Mouse (Mus musculus) gastrocnemius, adult 2 months (tissue): ENCODE measurements at regions not wholly inside any gene's neighbourhood (a gene's known extent, or its start where the extent isn't known, plus 50 kb on each side); places are given as distances from the start of the nearest gene placed in this dataset.

Source experiments
- DNase-seq: peaks from one replicate; pipeline ENCODE4 v3.0.0; 2022
- H3K27ac ChIP-seq: fragments of 200-600 bp; 2 replicates; pipeline ENCODE4 v1.8.1; 2022; ENCODE audit warnings: mild to moderate bottlenecking
- H3K4me3 ChIP-seq: fragments of 200-600 bp; 2 replicates; pipeline ENCODE4 v1.8.1; 2022; ENCODE audit warnings: mild to moderate bottlenecking, moderate library complexity
- CTCF ChIP-seq: fragments of 200-600 bp; IDR thresholded peaks from 2 replicates; pipeline ENCODE4 v1.8.1; 2022; ENCODE audit warnings: antibody characterized with exemption, mild to moderate bottlenecking, moderate library complexity
- intact Hi-C: fragments of 180-260 bp; cut with DNase I; formaldehyde crosslinking; loops from one replicate; pipeline ENCODE4 v1.15.1; 2025

DNA sequence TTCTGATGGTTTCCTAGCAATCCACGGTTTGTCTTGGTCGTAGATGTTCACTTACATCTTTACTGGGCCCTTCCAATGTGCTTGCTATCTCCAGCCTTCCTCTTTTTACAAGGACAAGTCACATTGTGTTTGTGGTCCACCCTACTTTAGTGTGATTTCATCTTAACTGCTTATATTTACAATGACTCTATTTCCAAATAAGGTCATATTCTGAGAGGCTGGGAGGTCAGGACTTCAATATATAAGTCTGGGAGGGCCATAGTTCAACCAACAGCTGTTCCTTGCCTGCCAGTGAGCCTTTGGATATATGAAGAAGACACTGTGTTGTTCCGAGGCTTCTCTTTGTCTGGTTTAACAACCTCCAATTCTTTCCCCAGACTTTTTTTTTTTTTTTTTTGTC lies 569.9 kb downstream of the Ccdc171 start:
- DNase-seq = no peak
- Histone ChIP-seq H3K27ac (no peak overlapping the region), H3K4me3 (no peak overlapping the region)
- TF ChIP-seq CTCF = no peak
- intact Hi-C loops = no loop called here

DNA sequence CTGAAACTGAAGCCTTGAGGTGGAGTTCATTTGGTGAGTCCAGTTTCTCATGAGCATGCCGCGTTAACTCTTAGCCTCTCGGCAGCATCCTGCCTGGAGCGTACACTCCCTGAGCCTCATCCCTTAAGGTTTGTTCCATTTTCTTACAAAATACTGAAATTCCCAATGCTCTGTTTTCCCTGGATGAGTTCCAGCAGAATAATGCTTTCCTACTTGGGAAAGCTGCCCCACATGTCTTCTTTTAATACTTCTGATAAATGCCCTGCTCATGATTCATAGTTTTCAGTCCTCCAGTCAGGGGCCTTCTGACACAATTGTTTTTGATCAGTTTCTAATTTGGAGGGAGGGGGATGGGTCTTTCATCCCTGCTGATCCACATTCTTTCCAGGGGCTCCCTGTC lies 570.7 kb downstream of the Ccdc171 start:
- H3K27ac ChIP-seq = no peak overlapping the region; the same call in 1 of the 2 replicates
- no peak for DNase-seq
- no peak overlapping the region for H3K4me3 ChIP-seq
- intact Hi-C loops = no loop called here
- no peak for TF ChIP-seq CTCF

DNA sequence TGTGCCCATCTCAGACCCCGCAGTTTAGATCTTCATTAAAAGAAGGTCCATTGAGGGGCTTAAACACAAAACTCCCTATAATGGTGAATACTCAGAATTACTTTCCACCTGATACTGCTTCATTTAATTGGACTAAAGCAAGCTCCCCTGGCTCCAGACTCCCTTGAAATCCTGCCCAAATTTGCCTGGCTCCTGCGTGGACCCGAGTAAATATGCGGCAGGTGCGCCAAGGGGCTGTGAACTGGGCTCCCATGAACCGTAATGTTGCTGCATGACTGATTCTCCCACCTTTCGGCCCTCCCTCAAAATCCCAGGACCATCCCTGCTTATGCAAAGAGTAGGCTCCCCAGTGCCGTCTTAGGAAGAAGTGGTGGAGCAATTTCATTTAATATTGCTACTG lies 573.7 kb downstream of the Ccdc171 start:
- intact Hi-C loops = no loop called here
- Histone ChIP-seq H3K4me3 (no peak overlapping the region), H3K27ac (no peak overlapping the region)
- TF ChIP-seq CTCF = no peak
- DNase-seq = no peak

DNA sequence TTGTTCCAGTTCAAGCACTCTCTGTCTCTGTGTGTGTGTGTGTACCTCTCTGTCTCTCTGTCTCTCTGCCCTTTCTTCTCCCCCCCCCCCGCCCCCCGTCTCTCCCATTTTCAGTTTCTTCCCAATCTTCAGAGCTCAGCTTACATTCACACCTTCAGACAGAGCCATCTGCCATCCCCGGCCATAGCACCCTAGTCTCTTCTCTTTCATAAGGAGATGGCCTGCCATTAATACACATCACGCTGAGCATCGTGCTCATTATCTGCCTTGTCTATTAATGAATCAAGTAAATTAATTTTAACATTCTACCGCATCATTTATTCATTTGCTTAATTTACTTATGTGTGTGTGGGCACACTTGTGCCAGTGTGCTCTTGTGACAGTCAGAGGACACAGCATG lies 573.2 kb downstream of the Bnc2 start:
- no peak for DNase-seq
- Histone ChIP-seq H3K4me3 (no peak overlapping the region), H3K27ac (no peak overlapping the region)
- no peak for TF ChIP-seq CTCF
- intact Hi-C loops = no loop called here

DNA sequence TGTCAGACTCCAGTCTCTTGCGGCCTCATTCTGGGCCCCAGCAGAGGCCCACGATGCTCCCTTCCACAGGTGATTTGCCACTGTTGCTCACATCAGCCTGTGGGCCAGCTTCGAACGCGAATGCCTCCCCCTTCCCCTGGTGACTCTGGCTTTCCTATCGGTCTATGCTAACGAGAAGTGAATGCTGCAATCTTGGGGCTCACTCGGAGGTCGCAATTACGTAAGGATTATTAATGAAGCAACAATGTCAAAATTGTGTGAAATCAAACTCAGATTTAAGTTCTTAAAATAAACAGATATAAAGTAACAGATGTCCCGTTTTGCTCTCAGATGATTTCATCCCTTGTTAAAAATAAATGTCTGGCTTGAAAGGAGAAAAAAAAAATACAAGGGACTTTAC lies 572.3 kb downstream of the Bnc2 start:
- TF ChIP-seq CTCF = no peak

DNA sequence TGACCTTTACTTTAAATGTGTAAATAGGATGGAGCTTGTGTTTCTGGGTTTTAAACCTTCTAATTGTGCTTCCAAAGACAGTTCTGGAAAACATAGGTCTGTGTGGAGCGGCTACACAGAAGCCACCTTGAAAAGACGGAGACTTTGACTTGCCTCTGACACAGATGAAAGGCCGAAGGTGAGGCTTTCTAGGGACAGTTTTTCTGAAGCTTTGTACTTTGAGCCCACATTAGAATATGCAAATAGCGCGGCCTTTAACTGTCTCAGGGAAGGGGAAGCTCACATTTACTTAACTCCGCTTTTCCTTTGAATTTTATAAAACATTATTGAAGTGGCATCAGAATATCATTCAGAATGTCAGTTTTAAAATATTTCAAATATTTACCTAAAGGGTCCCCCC lies 566.5 kb downstream of the Bnc2 start:
- H3K27ac ChIP-seq = no peak overlapping the region
- DNase-seq = no peak

More for the DNA sequence above, 572.3 kb downstream of the Bnc2 start:
- DNase-seq = no peak
- intact Hi-C loops = no loop called here
- H3K27ac ChIP-seq = no peak overlapping the region
- no peak overlapping the region for H3K4me3 ChIP-seq

DNA sequence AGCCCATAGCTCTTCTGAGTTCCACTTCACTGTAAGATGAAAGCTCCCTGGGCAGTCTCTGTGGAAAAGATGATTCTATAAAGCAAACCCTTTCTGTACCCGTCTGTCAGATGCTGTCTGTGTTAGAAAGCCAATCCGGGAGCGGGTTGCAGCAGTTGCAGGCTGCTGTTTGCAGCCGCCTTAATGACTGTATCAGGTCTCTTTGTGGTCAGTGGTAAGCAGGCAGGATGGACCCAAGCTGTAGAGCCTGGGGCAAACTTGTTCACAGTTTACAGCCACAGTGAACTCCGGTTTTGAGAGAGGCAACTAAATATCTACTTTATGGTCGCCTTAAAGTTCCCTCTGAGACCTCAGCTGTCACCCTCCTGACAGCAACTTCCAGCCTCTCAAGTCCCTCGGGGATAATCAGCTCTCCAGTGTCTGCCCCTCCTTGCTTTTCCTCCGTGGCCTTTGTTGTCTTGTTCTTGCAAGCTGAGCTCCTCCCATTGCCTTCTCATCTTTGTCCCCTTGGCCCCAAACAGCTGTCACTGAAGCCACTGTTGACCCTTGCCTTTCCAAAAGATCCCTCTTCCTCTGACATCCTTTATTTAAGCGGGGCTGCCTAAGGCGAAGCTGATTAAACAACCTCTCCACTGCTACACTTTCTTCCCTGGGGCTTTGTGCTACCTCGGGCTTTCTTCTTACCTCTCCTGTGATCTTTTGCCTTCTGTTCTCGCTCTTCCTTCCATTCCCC lies 565.1 kb downstream of the Bnc2 start:
- no peak for DNase-seq
- Histone ChIP-seq H3K4me3 (no peak overlapping the region), H3K27ac (no peak overlapping the region)
- intact Hi-C loops = no loop called here
- no peak for TF ChIP-seq CTCF

More for the DNA sequence above, 566.5 kb downstream of the Bnc2 start:
- no peak for TF ChIP-seq CTCF
- intact Hi-C loops = no loop called here
- H3K4me3 ChIP-seq = no peak overlapping the region

DNA sequence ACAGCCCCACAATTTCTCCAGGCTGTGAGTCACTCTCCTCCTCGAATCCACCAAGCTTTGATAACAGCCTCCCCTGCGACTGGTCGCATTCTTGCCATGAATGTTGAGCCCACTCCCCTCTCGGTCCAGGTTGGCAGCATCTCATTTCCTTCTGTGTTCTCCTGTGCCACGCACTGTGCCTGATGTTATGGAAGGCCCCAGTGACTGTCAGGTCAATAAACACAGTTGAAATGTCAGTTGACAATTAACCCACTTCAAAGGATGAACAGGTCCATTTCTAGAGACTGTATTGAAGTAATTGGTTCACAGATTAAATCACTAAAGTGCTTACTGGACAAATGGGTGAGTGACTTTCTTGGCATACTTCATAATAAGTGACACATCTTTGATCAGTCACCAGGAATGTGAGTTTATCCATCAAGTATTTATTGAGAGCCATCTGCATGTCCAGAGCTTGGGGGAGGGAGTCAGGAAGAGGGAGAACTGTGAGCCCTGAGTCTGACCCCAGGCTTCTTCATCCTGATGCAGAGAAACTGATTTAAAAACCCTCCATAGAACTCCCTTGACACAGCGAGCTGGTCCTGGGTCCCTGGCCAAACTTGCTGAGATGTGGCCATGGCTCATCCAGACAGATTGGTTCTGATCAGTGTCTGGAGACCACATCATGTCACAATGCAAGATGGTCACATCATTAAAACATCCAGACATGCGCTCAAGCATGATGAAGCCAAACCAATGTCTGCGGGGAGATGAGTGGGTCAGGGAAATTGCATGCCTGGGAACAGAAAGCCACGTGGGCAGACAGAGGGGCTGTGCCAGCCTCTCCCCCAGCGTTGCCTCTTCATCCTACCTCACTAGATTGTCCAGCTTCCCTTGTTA lies 560.7 kb downstream of the Bnc2 start:
- DNase-seq = no peak
- H3K4me3 ChIP-seq = no peak overlapping the region
- intact Hi-C loops = no loop called here
- H3K27ac ChIP-seq = no peak overlapping the region
- no peak for TF ChIP-seq CTCF

DNA sequence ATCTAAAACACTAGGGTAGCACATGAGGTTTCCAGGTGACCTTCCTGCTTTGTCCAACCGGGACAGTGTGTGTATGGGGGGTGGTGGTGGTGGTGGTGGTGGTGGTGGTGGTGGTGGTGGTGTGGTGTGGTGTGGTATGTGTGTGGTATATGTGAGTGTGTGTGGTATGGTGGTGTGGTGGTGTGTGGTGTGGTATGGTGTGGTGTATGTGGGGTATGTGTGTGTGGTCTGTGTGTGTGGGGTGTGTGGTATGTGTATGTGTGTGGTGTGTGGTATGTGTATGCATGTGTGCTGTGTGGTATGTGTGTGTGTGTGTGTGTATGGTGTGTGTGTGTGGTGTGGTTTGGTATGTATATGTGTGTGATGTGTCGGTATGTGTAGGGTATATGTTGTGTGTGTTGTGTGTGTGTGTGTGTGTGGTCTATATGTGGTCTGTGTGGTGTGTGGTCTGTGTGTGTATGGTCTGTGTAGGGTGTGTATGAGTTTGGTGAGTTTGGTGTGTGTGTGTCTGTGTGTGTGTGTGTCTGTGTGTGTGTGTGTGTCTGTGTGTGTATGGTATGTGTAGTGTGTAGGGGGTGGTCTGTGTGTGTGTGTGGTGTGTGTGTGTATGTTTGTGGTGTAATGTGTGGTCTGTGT lies 556.7 kb downstream of the Bnc2 start:
- no peak overlapping the region for H3K4me3 ChIP-seq
- no peak overlapping the region for H3K27ac ChIP-seq
- no peak for TF ChIP-seq CTCF
- intact Hi-C loops = no loop called here
- DNase-seq = no peak

DNA sequence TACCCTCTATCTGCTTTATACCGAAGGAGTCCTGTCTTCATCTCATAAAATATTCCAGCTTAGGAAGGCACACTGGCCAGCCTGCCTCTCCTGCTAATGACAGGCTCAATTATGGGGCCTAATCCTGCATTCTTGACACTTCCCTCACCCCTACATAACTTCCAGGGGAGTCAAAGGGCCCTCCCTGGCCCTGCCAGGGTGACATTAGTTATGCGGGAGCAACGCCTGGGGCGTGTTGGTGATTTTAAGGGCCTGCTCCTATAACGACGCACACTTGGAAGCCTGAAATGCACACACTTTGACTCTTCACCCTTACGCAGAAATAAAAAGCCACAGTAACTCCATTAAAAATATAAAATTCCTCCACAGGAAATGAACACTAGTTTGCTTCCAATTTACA lies 555.5 kb downstream of the Bnc2 start:
- intact Hi-C loops = no loop called here
- no peak for TF ChIP-seq CTCF
- H3K4me3 ChIP-seq = no peak overlapping the region
- DNase-seq = no peak
- H3K27ac ChIP-seq = no peak overlapping the region

DNA sequence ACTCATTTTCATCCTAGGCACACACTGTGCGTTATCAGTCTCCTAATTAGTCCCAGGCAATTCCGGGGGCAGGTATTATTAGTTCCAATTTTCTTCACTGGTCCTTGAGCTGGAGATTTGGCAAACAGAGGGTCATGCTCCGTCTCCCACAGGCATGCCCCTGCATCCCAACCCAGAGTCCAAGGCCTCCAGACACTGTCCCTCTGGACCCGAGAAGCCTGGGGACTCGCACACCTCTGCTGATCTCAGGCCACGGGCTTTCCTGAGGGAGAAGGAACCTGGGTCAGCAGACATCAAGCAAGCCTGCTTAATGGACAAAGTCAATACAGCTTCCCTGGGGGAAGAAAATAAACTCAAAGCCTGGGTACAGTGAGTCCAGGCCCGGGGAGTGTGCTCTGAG lies 554.7 kb downstream of the Bnc2 start:
- intact Hi-C loops = no loop called here
- Histone ChIP-seq H3K27ac (no peak overlapping the region), H3K4me3 (no peak overlapping the region)
- no peak for DNase-seq
- TF ChIP-seq CTCF = no peak

DNA sequence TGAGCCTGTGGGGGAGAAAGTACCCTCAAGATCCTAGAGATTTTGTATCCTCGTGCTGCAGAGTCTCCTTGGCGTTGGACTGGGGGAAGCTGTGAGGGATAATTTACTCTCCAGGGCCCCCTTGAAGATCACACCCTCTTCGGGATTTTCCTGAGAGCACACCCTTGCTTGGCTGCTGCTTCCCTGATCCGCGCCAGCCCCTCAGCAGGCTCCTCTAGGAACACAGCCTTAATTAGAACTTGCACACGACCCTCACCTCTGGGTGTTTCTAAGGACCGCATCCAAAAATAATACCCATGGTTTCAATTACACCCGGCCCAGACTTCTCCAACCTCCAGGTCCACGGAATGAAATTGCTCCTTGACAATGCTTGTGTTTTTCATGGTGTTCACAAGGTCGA lies 553.6 kb downstream of the Bnc2 start:
- no peak for TF ChIP-seq CTCF
- intact Hi-C loops = no loop called here

DNA sequence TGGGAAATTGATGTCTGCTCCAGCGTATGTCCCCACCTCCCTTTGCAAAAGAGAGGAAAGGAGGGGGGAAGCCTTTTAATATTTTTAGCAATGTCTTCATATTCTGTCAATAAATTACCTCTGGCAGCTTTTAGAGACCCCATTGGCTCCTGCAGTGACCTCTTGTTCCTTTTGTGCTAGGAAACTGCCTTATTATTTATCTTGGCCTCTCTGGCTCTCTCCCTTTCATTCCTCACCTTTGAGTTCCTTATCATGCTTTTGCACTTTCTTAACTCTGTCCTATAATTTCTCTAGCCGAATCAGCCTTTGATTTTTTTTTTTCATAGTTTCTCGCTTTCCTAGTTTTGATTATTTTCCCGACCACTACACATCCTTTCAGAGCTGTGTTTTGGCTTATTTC lies 548.7 kb downstream of the Bnc2 start:
- no peak for TF ChIP-seq CTCF
- intact Hi-C loops = no loop called here
- H3K27ac ChIP-seq = no peak overlapping the region
- H3K4me3 ChIP-seq = no peak overlapping the region
- DNase-seq = no peak

More for the DNA sequence above, 553.6 kb downstream of the Bnc2 start:
- DNase-seq = no peak
- no peak overlapping the region for H3K4me3 ChIP-seq
- H3K27ac ChIP-seq = no peak overlapping the region
